Mouse (Mus musculus) spleen, adult 2 months (tissue): ENCODE results near the gene Usp24.

Experiments
- CTCF ChIP-seq: fragments of 200-500 bp; IDR thresholded peaks from 2 replicates; pipeline ENCODE4 v1.5.1; 2011; ENCODE audit warnings: mild to moderate bottlenecking, inconsistent platforms; ENCODE audit not compliant: insufficient read depth, insufficient read length, insufficient replicate concordance; ENCODE audit errors: extremely low read depth
- POLR2A ChIP-seq: fragments of 200-500 bp; IDR thresholded peaks from 2 replicates; pipeline ENCODE4 v1.6.1; 2011; ENCODE audit warnings: low read depth, low read length, inconsistent platforms

DNA sequence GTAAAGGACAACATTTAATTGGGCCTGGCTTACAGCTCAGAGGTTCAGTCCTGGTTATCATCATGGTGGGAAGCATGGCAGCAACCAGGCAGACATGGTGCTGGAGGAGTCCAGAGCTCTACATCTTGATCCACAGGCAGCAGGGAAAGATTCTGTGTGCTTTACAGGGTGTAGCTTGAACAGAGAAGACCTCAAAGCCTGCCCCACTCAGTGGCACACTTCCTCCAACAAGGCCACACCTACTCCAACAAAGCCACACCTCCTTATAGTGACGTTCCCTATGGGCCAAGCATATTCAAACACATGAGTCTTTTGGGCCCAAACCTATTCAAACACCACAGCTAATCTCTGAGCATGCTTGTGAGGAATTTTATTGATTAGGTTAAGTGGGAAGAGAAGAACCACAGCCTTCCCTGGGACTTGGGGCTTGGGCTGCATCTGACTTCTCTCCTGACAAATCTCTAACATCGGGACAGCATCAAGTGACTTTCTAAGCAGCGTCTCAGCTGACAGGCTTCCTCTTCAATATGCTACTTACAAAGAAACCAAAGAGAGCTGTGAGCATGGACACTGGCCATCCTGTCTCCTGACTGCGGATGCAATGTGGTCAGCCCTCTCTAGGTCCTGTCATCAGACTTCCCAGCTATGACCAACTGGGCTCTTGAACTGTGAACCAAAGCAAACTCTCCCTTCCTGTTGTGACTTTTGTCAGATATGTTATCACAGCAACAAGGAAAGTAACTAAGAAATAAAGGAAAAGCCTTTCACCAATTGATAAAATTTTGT lies 28.9 kb upstream of the Usp24 start:
- TF ChIP-seq POLR2A (no peak), CTCF (no peak)
